Mouse (Mus musculus): ENCODE data around the gene Prkaa2. TPM values are rescaled to one million over a fixed set of nuclear protein-coding genes. Genes with fewer than 3 reads are reported as not detected.

Gene Prkaa2
- total RNA-seq, 2 experiments from 2014 or later = 16.3 to 18.6 TPM

Other genes starting within 250 kb of the Prkaa2 start
- gene C8a, start 233.5 kb downstream of the Prkaa2 start, total RNA-seq (2021) = not detected
- gene Fyb2, start 196.4 kb downstream of the Prkaa2 start, total RNA-seq (2021) = 1 to 10 TPM; 2.6 to 2.8 TPM
- gene Plpp3, start 47.5 kb upstream of the Prkaa2 start, total RNA-seq (2021) = 100 to 1,000 TPM; 202 to 209 TPM